Mouse (Mus musculus): ENCODE data around the gene Ece1. TPM values are rescaled to one million over a fixed set of nuclear protein-coding genes. Genes with fewer than 3 reads are reported as not detected.

Gene Ece1
- total and polyA plus RNA-seq, 2 experiments from 2014 or later, result 23.7 to 36.3 TPM

DNA sequence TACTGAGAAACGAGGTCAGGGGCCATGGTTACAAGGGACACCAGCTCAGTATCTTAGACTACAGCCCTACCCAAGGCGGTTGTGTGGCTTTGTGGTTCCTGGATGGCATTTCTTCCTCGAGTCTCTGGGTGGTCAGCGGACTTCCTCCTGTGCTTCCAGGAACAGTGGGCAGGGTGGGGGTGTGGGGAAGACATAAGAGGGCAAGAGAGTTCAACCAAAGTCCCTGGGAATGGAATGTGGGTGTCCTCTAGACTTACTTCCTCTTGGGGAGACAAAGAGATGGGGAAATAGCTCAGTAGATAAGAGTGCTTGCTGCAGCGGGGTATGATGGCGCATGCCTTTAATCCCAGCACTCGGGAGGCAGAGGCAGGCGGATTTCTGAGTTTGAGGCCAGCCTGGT, 9.4 kb downstream of the Ece1 start:
- Histone ChIP-seq H3K4me1 (ENCODE audit: insufficient read depth, low read length) (peaks cover 10% of the 10 kb centered on the region; the same call in 1 of the 2 replicates), H3K27me3 (ENCODE audit: insufficient read depth, low read length) (no peaks in the 10 kb centered on the region), H3K27ac (ENCODE audit: low read depth, low read length) (no peak overlapping the region), H3K36me3 (ENCODE audit: insufficient read depth, low read length) (no peaks in the 10 kb centered on the region), H3K9ac (replicated peaks; ENCODE audit: low read length, poor library complexity, severe bottlenecking) (no peak overlapping the region), H3K4me2 (ENCODE audit: low read depth, low read length, poor library complexity, severe bottlenecking) (no peak overlapping the region), H3K4me3 (ENCODE audit: low read depth, low read length) (no peak overlapping the region), H3K9me3 (ENCODE audit: low read length) (no peaks in the 10 kb centered on the region)
- ATAC-seq (ENCODE audit: low FRiP score), result no peak
- WGBS, result 92% methylated on average over 8 of the region's 8 CpGs
- no peak for DNase-seq (ENCODE audit: low spot score)
- no peak for TF ChIP-seq CTCF (IDR thresholded peaks at IDR 0.05)

DNA sequence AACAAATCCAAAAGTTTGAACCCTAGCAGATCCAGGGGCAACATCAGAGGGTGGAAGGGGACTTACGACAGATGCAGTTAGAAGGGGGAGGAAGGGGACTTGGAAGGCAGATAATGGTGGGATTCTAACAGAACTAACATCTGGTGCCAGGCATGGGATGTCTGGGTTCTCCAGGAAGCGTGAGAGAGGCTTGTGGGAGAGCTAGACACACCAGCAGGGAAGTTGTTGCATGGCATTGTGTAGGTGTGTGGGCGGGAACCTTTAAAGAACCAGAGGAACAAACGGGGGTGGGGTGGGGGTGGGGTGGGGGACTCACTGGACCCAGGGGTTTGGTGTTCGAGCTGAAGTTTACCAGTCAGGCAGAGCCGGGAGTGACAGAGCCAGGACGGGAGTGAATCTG, 12.3 kb downstream of the Ece1 start:
- Histone ChIP-seq H3K4me3 (ENCODE audit: low read depth, low read length) (no peak overlapping the region), H3K4me2 (ENCODE audit: low read depth, low read length, poor library complexity, severe bottlenecking) (no peak overlapping the region), H3K9ac (replicated peaks; ENCODE audit: low read length, poor library complexity, severe bottlenecking) (no peak overlapping the region), H3K36me3 (ENCODE audit: insufficient read depth, low read length) (no peaks in the 10 kb centered on the region), H3K9me3 (ENCODE audit: low read length) (no peaks in the 10 kb centered on the region), H3K27ac (ENCODE audit: low read depth, low read length) (no peak overlapping the region), H3K4me1 (ENCODE audit: insufficient read depth, low read length) (no peaks in the 10 kb centered on the region), H3K27me3 (ENCODE audit: insufficient read depth, low read length) (no peaks in the 10 kb centered on the region)
- 26% methylated on average over 7 of the region's 7 CpGs for WGBS
- TF ChIP-seq CTCF (IDR thresholded peaks at IDR 0.05), result no peak
- no peak for DNase-seq (ENCODE audit: low spot score)
- no peak for ATAC-seq (ENCODE audit: low FRiP score)

DNA sequence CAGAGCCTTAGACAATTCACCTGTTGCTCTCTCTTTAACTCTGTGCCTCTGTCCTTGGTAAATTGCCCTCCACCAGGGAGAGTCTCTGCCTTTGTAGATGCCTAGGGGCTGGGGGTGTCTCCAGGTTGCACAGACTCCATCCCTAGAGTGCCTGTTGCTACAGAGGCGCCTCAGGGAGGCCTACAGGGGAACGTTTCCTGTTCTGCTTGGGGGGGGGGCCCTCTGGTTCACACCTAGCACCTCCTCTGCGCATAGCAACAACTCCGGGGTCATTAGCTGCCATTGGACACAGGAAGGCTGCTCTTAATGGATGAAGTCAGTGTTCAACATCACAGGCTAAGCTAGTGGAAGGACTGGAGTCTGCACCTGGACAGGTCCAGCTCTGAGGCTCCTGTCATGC, 12.8 kb downstream of the Ece1 start:
- ATAC-seq (ENCODE audit: low FRiP score) (no peak), DNase-seq (ENCODE audit: low spot score) (no peak)
- H3K9me3 ChIP-seq (ENCODE audit: low read length), result no peaks in the 10 kb centered on the region
- no peaks in the 10 kb centered on the region for H3K27me3 ChIP-seq (ENCODE audit: insufficient read depth, low read length)
- H3K9ac ChIP-seq (replicated peaks; ENCODE audit: low read length, poor library complexity, severe bottlenecking), result no peak overlapping the region
- TF ChIP-seq CTCF (IDR thresholded peaks at IDR 0.05), result no peak
- 57% methylated on average over 4 of the region's 4 CpGs for whole genome bisulfite sequencing
- no peaks in the 10 kb centered on the region for H3K4me1 ChIP-seq (ENCODE audit: insufficient read depth, low read length)
- H3K4me2 ChIP-seq (ENCODE audit: low read depth, low read length, poor library complexity, severe bottlenecking), result no peak overlapping the region
- H3K27ac ChIP-seq (ENCODE audit: low read depth, low read length), result no peak overlapping the region
- no peaks in the 10 kb centered on the region for H3K36me3 ChIP-seq (ENCODE audit: insufficient read depth, low read length)
- no peak overlapping the region for H3K4me3 ChIP-seq (ENCODE audit: low read depth, low read length)

DNA sequence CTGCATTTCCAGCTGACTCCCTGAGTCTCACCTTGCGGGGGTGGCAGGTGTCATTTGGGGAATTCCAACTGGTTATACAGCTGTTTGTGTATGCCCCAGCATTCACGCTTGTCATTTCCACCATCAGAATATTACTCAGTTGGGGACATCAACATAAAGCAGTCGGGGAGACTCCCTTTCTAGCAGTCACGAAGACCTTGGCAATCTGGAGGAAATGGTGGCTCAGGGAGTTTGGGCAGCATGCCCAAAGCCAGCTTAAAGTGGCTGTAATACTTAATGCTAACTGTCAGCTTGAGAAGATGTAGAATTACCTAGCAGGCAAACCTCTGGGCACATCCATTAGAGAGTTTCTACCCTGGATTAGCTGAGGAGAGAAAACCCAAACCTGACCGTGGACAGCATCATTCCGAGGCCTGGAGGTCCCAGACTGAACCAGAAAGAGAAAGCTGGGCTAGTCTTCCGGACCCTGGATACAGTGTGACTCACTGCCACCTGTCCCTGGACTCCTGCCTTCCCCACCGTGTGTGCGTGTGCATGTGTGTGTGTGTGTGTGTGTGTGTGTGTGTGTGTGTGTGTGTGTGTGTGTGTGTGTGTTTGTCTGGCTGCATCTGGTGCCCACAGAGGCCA, 13.5 kb downstream of the Ece1 start:
- H3K36me3 ChIP-seq (ENCODE audit: insufficient read depth, low read length), result no peaks in the 10 kb centered on the region
- ATAC-seq (ENCODE audit: low FRiP score) (no peak), DNase-seq (ENCODE audit: low spot score) (no peak)
- no peaks in the 10 kb centered on the region for H3K27me3 ChIP-seq (ENCODE audit: insufficient read depth, low read length)
- no peak overlapping the region; the same call in 1 of the 2 replicates for H3K27ac ChIP-seq (ENCODE audit: low read depth, low read length)
- TF ChIP-seq CTCF (IDR thresholded peaks at IDR 0.05), result no peak
- H3K4me3 ChIP-seq (ENCODE audit: low read depth, low read length), result no peak overlapping the region
- no peaks in the 10 kb centered on the region for H3K9me3 ChIP-seq (ENCODE audit: low read length)
- no peak overlapping the region for H3K4me2 ChIP-seq (ENCODE audit: low read depth, low read length, poor library complexity, severe bottlenecking)
- H3K9ac ChIP-seq (replicated peaks; ENCODE audit: low read length, poor library complexity, severe bottlenecking), result no peak overlapping the region
- WGBS, result 69% methylated on average over 9 of the region's 9 CpGs
- H3K4me1 ChIP-seq (ENCODE audit: insufficient read depth, low read length), result no peaks in the 10 kb centered on the region

DNA sequence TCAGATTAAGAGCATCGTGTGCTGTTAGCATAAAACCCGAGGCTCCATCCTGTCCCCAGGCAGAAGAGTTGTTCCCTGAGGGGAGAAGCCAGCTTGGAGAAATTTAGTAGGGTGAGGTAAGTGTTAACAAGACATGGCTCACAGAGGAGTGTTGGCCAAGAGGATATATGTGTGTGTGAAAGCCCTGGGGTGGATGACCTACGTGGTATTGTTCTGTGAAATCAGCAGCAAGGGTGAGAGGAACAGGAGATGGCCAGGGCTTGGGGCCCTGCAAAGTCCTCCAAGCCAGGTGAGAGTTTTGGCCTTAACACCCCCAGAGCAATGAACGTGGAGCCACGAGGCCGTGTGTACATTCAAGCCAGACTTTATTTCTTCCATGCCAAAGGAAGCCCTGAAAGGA, 14.8 kb downstream of the Ece1 start:
- no peaks in the 10 kb centered on the region for H3K36me3 ChIP-seq (ENCODE audit: insufficient read depth, low read length)
- H3K27ac ChIP-seq (ENCODE audit: low read depth, low read length), result no peak overlapping the region
- H3K9me3 ChIP-seq (ENCODE audit: low read length), result no peaks in the 10 kb centered on the region
- no peaks in the 10 kb centered on the region for H3K4me1 ChIP-seq (ENCODE audit: insufficient read depth, low read length)
- 34% methylated on average over 6 of the region's 6 CpGs for WGBS
- H3K4me3 ChIP-seq (ENCODE audit: low read depth, low read length), result no peak overlapping the region
- DNase-seq (ENCODE audit: low spot score) (no peak), ATAC-seq (ENCODE audit: low FRiP score) (no peak)
- H3K27me3 ChIP-seq (ENCODE audit: insufficient read depth, low read length), result no peaks in the 10 kb centered on the region
- H3K9ac ChIP-seq (replicated peaks; ENCODE audit: low read length, poor library complexity, severe bottlenecking), result 0 out of 2 replicates have a peak overlapping the region, but pooled peaks have one; percentile 29
- no peak for TF ChIP-seq CTCF (IDR thresholded peaks at IDR 0.05)
- H3K4me2 ChIP-seq (ENCODE audit: low read depth, low read length, poor library complexity, severe bottlenecking), result no peak overlapping the region

DNA sequence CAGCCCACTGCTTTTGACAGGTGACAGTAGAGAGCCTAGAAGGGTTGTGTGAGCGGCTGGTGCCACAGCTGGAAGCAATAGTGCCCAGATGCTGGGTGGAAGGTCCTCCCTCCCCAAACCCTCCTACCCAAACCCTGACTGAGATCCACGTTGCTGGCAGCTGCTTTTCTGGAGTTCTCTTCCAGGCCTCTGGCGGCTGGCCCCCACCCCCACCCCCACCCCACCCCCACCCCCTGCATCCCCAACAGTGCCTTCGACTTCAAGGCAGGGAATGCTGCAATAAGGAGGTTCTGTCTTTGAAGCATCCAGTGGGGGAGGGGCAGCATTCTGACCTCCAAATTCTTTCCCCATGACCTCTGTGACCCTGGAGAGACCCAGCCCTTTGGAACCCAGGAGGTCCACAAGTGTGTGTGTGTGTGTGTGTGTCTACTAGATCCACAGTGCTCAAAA, 15.4 kb downstream of the Ece1 start:
- ATAC-seq (ENCODE audit: low FRiP score) (no peak), DNase-seq (ENCODE audit: low spot score) (no peak)
- no peak for TF ChIP-seq CTCF (IDR thresholded peaks at IDR 0.05)
- Histone ChIP-seq H3K27me3 (ENCODE audit: insufficient read depth, low read length) (no peaks in the 10 kb centered on the region), H3K4me3 (ENCODE audit: low read depth, low read length) (no peak overlapping the region), H3K9ac (replicated peaks; ENCODE audit: low read length, poor library complexity, severe bottlenecking) (no peak overlapping the region), H3K9me3 (ENCODE audit: low read length) (no peaks in the 10 kb centered on the region), H3K27ac (ENCODE audit: low read depth, low read length) (no peak overlapping the region), H3K4me1 (ENCODE audit: insufficient read depth, low read length) (no peaks in the 10 kb centered on the region), H3K4me2 (ENCODE audit: low read depth, low read length, poor library complexity, severe bottlenecking) (no peak overlapping the region), H3K36me3 (ENCODE audit: insufficient read depth, low read length) (no peaks in the 10 kb centered on the region)
- 11% methylated on average over 4 of the region's 4 CpGs for WGBS
